Mouse (Mus musculus) forebrain, embryonic 13.5 days (tissue): ENCODE measurements around the gene Ubxn2a. TPM values are rescaled to one million over a fixed set of nuclear protein-coding genes. Genes with fewer than 3 reads are reported as not detected.
"Not testable (repeated sequence)": the region's sequence is repeated elsewhere in the genome, so short reads cannot be mapped to it uniquely, and the experiment has no call there.

Source experiments
- ATAC-seq: fragments of 200-750 bp; cut with Nextera tagmentation; 2 replicates; pipeline ENCODE4 v1.8.0; 2017
- H3K27ac ChIP-seq: fragments of 300-500 bp; sonication (generic); 2 replicates; pipeline ENCODE4 v1.5.1; 2015; ENCODE audit warnings: inconsistent platforms, mild to moderate bottlenecking, moderate library complexity
- H3K27me3 ChIP-seq: fragments of 300-500 bp; sonication (generic); 2 replicates; pipeline ENCODE4 v1.6.1; 2015; ENCODE audit warnings: mild to moderate bottlenecking, inconsistent platforms
- H3K36me3 ChIP-seq: fragments of 300-500 bp; sonication (generic); 2 replicates; pipeline ENCODE4 v1.6.1; 2015; ENCODE audit warnings: mild to moderate bottlenecking, inconsistent platforms; ENCODE audit not compliant: poor library complexity, severe bottlenecking
- H3K4me1 ChIP-seq: fragments of 300-500 bp; sonication (generic); 2 replicates; pipeline ENCODE4 v1.6.1; 2015; ENCODE audit warnings: inconsistent platforms
- H3K4me2 ChIP-seq: fragments of 300-500 bp; sonication (generic); 2 replicates; pipeline ENCODE4 v1.6.1; 2015; ENCODE audit warnings: inconsistent platforms, mild to moderate bottlenecking, moderate library complexity
- H3K4me3 ChIP-seq: fragments of 300-500 bp; sonication (generic); 2 replicates; pipeline ENCODE4 v1.5.1; 2015; ENCODE audit warnings: mild to moderate bottlenecking, inconsistent platforms
- H3K9ac ChIP-seq: fragments of 300-500 bp; sonication (generic); 2 replicates; pipeline ENCODE4 v1.6.1; 2015; ENCODE audit warnings: mild to moderate bottlenecking, inconsistent platforms
- H3K9me3 ChIP-seq: fragments of 300-500 bp; sonication (generic); replicated peaks from 2 replicates; pipeline ENCODE4 v1.6.1; 2016; ENCODE audit warnings: inconsistent platforms
- WGBS: fragments of 180-500 bp; shearing (Covaris S2); methylation state at CpG from one replicate; pipeline ENCODE4 v1.1.7; 2015; 5-methylcytosine and 5-hydroxymethylcytosine counted together
- polyA plus RNA-seq: library from polyadenylated mRNA; unstranded; fragments of >200 nt; fragmentation: Nextera tagmentation; extraction: Ambion mirVana; gene quantifications from 2 replicates; pipeline ENCODE4 v1.2.1, GENCODE M21; 2015

The Ubxn2a gene
- 44.6 and 47.2 TPM in 2 replicates for polyA plus RNA-seq

DNA sequence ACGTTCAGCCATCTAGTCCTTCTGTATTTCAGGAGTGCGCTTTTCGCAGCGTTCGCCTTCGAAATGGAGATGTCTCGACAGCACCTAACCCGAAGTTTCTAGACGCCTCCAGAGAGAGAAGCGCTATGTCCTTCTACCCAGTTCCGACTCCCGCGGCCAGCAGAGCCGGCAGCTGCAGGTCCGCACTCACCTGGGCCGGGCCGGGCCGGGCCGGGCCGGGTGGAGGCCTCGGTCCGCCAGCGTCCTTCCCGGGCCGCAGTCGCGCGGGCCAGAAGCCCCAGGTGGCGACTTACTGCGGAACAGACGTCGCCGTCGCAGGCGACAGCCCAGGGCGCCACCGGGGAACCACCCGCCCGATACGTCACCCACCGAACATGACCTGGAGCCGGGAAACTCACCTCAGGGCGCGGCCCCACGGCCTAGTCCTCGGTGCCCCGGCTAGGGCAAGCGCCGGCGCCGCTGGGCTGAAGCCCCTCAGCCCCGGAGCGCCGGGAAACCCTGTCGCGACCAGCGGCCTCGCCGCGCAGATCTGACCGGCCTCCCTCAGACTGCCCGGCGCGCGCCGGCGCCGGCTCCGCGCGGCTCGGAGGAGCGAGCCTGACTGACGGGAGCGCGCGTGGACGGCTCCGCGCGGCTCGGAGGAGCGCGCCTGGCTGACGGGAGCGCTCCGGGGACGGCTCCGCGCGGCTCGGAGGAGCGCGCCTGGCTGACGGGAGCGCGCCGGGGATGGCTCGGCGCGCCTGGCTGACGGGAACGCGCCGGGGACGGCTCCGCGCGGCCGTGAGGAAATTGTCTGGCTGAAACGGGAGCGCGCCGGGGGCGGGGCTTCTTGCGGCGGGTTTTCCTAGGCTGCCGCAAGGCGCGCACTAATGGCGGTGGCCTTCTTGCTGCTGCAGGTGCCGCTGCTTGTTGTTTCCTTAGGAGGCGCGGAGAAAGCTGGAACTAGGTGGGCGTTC lies at the start of gene Ubxn2a:
Ubxn2a (minus strand) TSS at position 755 of the 956 bp plus-strand sequence.
- H3K27me3 ChIP-seq: no peaks in the 10 kb centered on the region
- peak; percentile 93 for ATAC-seq
- H3K9ac ChIP-seq: peak within 1 kb of the TSS; percentile 86
- no peaks in the 10 kb centered on the region for H3K36me3 ChIP-seq
- peak within 1 kb of the TSS; percentile 78 for H3K4me2 ChIP-seq
- H3K4me3 ChIP-seq: peak within 1 kb of the TSS; percentile 69
- no peaks in the 10 kb centered on the region for H3K9me3 ChIP-seq
- under 1% methylated on average over 111 of the region's 125 CpGs for WGBS
- H3K27ac ChIP-seq: peak within 1 kb of the TSS; percentile 85
- H3K4me1 ChIP-seq: peaks cover 3% of the 10 kb centered on the region; the same call in 1 of the 2 replicates

DNA sequence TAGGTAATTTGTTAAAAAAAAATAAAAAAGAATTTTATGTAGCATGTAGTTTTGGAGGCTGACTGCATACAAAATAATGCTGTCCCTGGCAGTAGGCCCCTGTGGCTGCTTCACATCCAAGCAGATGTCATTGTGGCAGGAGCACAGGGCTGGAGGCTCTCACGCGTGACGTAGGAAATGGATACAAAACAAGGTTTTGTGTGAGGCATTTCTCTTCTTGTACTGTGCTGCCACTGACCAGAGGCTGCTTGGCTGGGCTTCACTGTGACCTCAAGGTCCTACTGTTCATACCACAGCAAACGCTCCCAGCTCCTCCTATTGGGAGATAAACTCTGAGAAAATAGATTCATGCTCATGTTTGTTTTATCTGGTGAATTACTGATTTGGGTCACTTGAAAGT lies 45.7 kb upstream of the Ubxn2a start:
- H3K9ac ChIP-seq: no peak overlapping the region
- H3K4me3 ChIP-seq: no peak overlapping the region
- H3K4me2 ChIP-seq: no peak overlapping the region
- no peaks in the 10 kb centered on the region for H3K9me3 ChIP-seq
- WGBS: 94% methylated on average over 4 of the region's 4 CpGs
- H3K4me1 ChIP-seq: no peaks in the 10 kb centered on the region
- H3K27me3 ChIP-seq: no peaks in the 10 kb centered on the region
- no peak overlapping the region for H3K27ac ChIP-seq
- no peak for ATAC-seq
- H3K36me3 ChIP-seq: peaks cover 64% of the 10 kb centered on the region

DNA sequence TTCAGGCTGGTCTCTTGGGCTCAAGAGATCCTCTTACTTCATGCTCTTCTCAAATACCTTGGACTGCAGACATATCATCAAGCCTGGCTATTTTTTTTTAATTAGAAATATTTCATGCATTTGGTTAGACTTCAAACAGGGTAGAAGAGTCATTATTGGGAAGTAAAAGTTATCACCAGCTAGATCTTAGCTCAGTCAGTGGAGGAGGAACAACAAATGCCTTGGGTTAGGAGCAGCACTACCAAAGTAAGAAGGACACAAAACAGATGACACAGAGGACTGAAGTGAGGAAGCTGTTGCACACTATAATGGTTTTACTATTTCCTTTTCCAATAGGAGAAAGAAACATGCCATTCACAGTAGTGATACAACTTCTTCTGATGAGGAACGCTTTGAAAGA lies 44.8 kb upstream of the Ubxn2a start:
- peaks cover 67% of the 10 kb centered on the region for H3K36me3 ChIP-seq
- WGBS: 95% methylated on average over 1 of the region's 1 CpGs

DNA sequence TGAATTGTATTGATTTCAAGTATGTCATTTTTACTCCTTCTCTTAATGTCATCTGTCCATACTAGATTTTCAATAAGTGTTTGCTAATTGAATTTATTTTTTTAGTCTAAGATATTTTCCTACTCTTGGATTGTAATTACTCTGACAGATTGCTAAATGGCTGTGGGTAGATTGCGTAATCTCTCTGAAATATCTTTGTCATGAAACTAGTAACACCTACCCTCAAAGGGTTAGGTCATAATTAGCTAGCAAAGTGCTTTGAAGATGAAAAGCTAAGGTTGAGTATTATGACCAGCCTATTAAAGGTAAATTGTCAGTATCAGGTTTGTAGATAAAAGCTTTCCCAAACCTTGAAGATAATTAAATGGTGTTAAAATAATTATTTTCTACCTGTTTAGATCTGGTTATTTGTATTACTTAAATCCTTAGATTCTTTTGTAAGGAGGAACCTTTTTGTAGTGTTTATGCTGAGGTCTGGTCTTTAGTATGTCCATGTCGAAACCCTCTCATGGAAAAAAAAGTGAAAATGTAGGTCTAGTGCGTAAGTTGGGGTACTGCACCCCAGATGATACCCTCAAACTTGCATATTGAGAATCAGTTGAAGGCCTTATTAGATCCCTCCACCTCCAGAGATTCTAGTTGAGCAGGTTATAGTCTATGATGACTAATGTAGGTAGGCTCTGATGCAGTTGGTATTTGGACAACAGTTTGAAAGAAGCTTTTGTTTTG lies 23.5 kb upstream of the Ubxn2a start:
- Histone ChIP-seq H3K4me2 (no peak overlapping the region), H3K27ac (no peak overlapping the region), H3K4me3 (no peak overlapping the region), H3K27me3 (no peaks in the 10 kb centered on the region), H3K9me3 (no peaks in the 10 kb centered on the region), H3K9ac (no peak overlapping the region), H3K4me1 (0 out of 2 replicates have a peak, but pooled peaks cover 4% of the 10 kb centered on the region), H3K36me3 (no peaks in the 10 kb centered on the region)
- WGBS: 88% methylated on average over 3 of the region's 3 CpGs
- no peak for ATAC-seq

More for the DNA sequence above, 44.8 kb upstream of the Ubxn2a start:
- no peak overlapping the region for H3K4me3 ChIP-seq
- H3K27ac ChIP-seq: no peak overlapping the region
- ATAC-seq: no peak
- no peaks in the 10 kb centered on the region for H3K4me1 ChIP-seq
- no peaks in the 10 kb centered on the region for H3K9me3 ChIP-seq
- no peak overlapping the region for H3K9ac ChIP-seq
- H3K27me3 ChIP-seq: no peaks in the 10 kb centered on the region
- no peak overlapping the region for H3K4me2 ChIP-seq

DNA sequence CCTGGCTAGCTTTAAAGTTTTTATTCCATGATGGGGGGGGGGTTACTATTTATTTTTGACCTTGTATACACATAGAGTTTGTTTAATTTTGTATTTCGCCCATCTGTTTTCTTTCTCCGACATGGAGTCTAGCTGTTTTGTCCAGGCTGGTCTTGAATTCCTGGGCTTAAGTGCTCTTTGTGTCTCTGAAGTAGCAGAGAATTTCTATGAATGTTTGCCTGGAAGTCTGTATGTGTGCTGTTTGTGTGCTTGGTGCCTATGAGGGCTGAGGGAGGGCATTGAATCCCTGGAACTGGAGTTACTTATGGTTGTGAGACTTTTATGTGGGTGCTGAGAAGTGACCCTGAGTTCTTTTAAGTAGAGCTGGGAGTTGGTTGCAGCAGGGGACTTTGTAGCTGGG lies 20.7 kb upstream of the Ubxn2a start:
- 97% methylated on average over 2 of the region's 2 CpGs for WGBS
- Histone ChIP-seq H3K9me3 (no peaks in the 10 kb centered on the region), H3K36me3 (no peaks in the 10 kb centered on the region), H3K4me2 (no peak overlapping the region), H3K27ac (no peak overlapping the region), H3K27me3 (no peaks in the 10 kb centered on the region), H3K4me3 (no peak overlapping the region), H3K4me1 (no peaks in the 10 kb centered on the region), H3K9ac (no peak overlapping the region)
- ATAC-seq: no peak

DNA sequence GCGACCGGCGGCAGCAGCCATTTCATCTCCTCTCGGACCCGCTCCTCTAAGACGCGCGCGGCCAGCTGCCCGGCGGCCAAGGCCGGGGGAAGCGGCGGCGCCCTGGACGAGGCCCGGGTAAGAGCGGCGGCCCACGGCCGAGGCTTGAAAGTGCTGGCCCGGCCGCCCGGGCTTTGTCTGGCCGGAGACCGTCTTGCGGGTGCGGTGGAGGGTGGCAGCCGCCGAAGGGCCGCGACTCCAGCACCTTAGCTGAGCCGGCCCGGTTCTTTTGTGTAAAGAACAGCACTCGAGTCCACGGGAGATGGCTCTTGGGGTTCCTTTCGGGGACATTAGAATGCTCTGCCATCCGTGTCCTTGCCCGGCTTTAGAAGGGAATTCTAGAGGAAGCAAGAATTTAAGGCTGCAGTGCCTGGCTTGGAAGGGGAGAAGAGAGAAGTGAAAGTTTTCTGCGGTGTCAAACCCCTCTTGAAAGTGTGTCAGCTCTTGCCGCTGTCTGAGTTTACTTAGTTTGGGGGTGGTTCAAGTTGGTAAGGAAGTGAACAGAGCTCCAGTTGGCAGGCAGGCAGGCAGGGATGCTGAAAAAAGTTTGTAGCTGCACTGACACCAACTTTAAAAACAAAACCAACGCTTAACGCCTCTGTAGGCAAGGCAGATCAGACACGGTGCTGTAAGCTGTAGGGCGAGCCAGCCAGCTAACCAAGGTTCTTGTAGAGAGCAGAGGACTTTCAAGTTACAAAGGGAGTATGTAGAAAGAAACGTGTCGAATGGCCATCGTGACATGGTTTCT lies 10.5 kb upstream of the Ubxn2a start:
- H3K36me3 ChIP-seq: no peaks in the 10 kb centered on the region
- 0% methylated on average over 47 of the region's 48 CpGs for WGBS

DNA sequence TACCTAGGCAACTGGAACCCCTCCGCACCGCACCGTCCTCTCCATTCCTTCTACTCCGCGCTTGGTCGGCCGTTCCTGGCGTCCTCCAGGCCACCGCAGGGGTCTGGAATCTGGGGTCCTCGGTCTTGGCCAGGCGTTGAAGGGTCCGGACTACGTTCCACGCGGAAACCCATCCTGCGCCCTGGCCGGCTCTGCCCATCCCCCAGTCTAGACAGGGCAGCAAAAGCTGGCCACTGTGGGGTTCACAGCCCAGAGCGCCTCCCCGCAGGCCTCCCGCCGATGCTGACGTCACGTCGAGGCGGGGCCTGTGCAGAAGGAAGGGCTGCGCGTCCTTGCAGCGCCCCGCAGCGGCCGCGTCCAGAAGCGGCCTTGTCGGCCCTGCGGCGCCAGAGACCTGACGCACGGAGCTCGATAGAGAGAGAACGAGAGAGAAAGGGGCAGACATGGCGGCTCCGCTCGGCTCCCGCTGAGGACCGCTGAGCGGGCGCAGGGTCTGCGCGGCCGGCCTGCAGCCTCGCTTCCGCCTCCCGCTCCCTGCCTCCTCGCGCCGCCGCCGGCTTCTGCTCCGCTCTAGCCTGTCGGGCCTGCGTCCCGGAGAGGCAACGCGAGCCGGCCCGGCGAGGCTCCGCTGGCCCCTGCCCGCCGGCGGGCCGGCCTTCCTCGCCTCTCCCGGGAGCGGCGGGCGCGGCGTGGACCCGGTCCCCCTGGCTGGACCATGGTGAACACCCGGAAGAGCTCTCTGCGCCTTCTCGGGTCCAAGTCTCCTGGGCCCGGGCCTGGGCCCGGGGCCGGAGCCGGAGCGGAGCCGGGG lies 9.7 kb upstream of the Ubxn2a start, which contains the start of gene Atad2b:
Atad2b (plus strand) TSS at position 360 of the 811 bp plus-strand sequence.
- H3K9ac ChIP-seq: peak within 1 kb of the TSS; percentile 99
- H3K4me3 ChIP-seq: peak within 1 kb of the TSS; percentile 97
- peak; percentile 98 for ATAC-seq
- peak within 1 kb of the TSS; percentile 80 for H3K4me2 ChIP-seq
- under 1% methylated on average over 79 of the region's 89 CpGs for WGBS
- no peaks in the 10 kb centered on the region for H3K9me3 ChIP-seq
- H3K27ac ChIP-seq: peak within 1 kb of the TSS; percentile 99
- H3K27me3 ChIP-seq: no peaks in the 10 kb centered on the region
- no peaks in the 10 kb centered on the region for H3K36me3 ChIP-seq
- peaks cover 22% of the 10 kb centered on the region for H3K4me1 ChIP-seq

More for the DNA sequence above, 10.5 kb upstream of the Ubxn2a start:
- peak overlapping the region; percentile 97 for H3K4me3 ChIP-seq
- peaks cover 22% of the 10 kb centered on the region for H3K4me1 ChIP-seq
- peak overlapping the region; percentile 80 for H3K4me2 ChIP-seq
- peak overlapping the region; percentile 99 for H3K9ac ChIP-seq
- peak; percentile 69; the same call in 1 of the 2 replicates for ATAC-seq
- H3K27me3 ChIP-seq: no peaks in the 10 kb centered on the region
- peak overlapping the region; percentile 99 for H3K27ac ChIP-seq
- no peaks in the 10 kb centered on the region for H3K9me3 ChIP-seq

DNA sequence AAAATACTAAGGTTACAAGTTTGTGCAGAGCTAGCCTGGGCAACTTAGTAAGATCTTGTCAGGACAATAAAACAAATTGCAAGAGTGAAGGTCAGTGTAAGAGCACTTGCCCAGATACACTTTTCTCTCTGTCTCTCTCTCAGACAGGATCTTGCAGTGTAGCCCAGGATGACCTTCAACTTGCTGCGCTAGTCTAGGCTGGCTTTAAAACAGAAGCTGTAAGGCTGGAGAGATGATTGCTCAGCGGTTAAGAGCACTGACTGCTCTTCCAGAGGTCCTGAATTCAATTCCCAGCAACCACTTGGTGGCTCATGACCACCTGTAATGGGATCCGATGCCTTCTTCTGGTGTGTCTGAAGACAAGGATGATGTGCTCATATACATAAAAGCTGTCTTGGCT lies 7.4 kb upstream of the Ubxn2a start:
- WGBS: 77% methylated on average over 3 of the region's 3 CpGs
- H3K27ac ChIP-seq: no peak overlapping the region
- no peak overlapping the region for H3K9ac ChIP-seq
- ATAC-seq: no peak
- H3K27me3 ChIP-seq: no peaks in the 10 kb centered on the region
- H3K9me3 ChIP-seq: no peaks in the 10 kb centered on the region
- no peak overlapping the region for H3K4me2 ChIP-seq
- H3K4me1 ChIP-seq: peaks cover 17% of the 10 kb centered on the region
- no peak overlapping the region for H3K4me3 ChIP-seq
- H3K36me3 ChIP-seq: no peaks in the 10 kb centered on the region

DNA sequence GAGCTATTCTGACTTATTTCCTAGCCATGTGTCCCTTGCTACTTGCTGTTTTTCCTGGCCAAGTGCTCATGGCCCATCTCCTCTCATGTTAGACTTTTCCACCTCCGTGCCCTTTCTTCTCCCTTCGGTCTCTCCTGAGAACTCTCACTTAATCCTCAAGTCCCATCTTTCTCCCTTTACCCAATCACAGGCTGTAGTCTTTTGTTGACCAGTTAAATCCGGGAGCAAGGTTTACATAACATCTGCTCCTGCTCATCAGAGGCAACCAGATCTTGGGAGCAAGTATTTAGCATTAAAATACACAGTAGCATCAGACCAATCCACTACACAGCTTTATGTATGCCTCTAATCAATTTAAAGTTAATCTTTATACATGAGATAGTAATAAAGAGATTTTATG lies 6.9 kb upstream of the Ubxn2a start:
- Histone ChIP-seq H3K27me3 (no peaks in the 10 kb centered on the region), H3K36me3 (no peaks in the 10 kb centered on the region), H3K4me2 (no peak overlapping the region), H3K27ac (no peak overlapping the region), H3K9me3 (no peaks in the 10 kb centered on the region), H3K4me3 (no peak overlapping the region), H3K4me1 (peaks cover 12% of the 10 kb centered on the region), H3K9ac (no peak overlapping the region)
- 42% methylated on average over 3 of the region's 3 CpGs for WGBS
- no peak for ATAC-seq

DNA sequence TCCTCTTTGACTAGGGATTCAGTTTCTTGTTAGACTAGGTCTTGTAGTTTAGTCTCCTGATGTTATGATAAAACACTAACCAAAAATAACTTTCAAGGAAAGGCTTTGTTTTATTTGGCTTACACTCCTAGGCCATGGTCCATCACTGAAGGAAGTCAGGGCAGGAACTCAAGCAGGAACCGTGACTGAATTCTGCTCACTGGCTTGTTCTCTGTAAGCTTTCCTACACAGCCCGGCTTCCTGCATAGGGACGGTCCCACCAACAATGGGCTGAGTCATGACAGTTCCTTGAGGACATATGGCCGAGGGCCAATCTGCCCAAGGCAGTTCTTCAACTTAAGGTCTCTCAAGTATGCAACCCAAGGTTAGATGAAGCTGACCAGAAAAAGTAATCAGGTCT lies 4.2 kb upstream of the Ubxn2a start:
- no peak overlapping the region for H3K27ac ChIP-seq
- no peaks in the 10 kb centered on the region for H3K36me3 ChIP-seq
- no peaks in the 10 kb centered on the region for H3K27me3 ChIP-seq
- H3K9me3 ChIP-seq: no peaks in the 10 kb centered on the region
- WGBS: 85% methylated on average over 4 of the region's 4 CpGs
- H3K4me2 ChIP-seq: no peak overlapping the region
- H3K4me1 ChIP-seq: no peaks in the 10 kb centered on the region
- H3K9ac ChIP-seq: no peak overlapping the region
- no peak for ATAC-seq
- H3K4me3 ChIP-seq: no peak overlapping the region

DNA sequence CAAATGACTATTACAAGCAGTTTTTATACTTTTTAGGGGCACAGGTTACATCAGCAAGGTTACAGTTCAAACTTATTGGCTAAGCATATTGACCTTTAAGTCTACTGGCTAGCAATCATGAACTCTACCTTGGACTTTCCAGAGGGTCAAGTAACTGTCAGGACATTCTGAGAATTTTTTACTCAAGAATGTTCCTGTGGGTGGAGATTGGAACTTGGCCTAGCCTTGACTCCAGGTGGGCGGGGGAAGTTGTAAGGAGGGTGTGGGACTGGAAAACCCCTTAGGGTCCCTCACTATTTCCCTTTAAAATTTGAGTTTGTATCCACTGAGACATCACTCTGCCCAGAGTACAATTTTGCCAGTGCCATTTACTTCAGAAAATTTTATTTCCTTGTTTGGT lies 3.0 kb upstream of the Ubxn2a start:
- H3K27ac ChIP-seq, H3K9ac ChIP-seq, H3K4me3 ChIP-seq, H3K4me1 ChIP-seq, H3K27me3 ChIP-seq, H3K4me2 ChIP-seq, ATAC-seq, H3K36me3 ChIP-seq, H3K9me3 ChIP-seq: not testable (repeated sequence)
- WGBS: 97% methylated on average over 1 of the region's 1 CpGs
